Mouse (Mus musculus) lung, embryonic 15.5 days (tissue): ENCODE results near the gene Gnas. TPM values are rescaled to one million over a fixed set of nuclear protein-coding genes. Genes with fewer than 3 reads are reported as not detected.
"Not testable (repeated sequence)": the region's sequence is repeated elsewhere in the genome, so short reads cannot be mapped to it uniquely, and the experiment has no call there.

Experiments used
- ATAC-seq: fragments of 200-750 bp; cut with Nextera tagmentation; 2 replicates; pipeline ENCODE4 v1.8.0; 2017; ENCODE audit warnings: moderate number of reproducible peaks, borderline replicate concordance; ENCODE audit not compliant: low FRiP score, low TSS enrichment; ENCODE audit errors: extremely low read depth
- H3K27ac ChIP-seq: fragments of 300-500 bp; sonication (generic); 2 replicates; pipeline ENCODE4 v1.5.1; 2015; ENCODE audit warnings: moderate library complexity, mild to moderate bottlenecking, inconsistent platforms
- H3K27me3 ChIP-seq: fragments of 300-500 bp; sonication (generic); 2 replicates; pipeline ENCODE4 v1.6.1; 2015; ENCODE audit warnings: inconsistent platforms
- H3K36me3 ChIP-seq: fragments of 300-500 bp; sonication (generic); 2 replicates; pipeline ENCODE4 v1.6.1; 2015; ENCODE audit warnings: inconsistent platforms
- H3K4me1 ChIP-seq: fragments of 300-500 bp; sonication (generic); 2 replicates; pipeline ENCODE4 v1.6.1; 2015; ENCODE audit warnings: inconsistent platforms
- H3K4me2 ChIP-seq: fragments of 300-500 bp; sonication (generic); 2 replicates; pipeline ENCODE4 v1.6.1; 2015; ENCODE audit warnings: inconsistent platforms, mild to moderate bottlenecking, moderate library complexity
- H3K4me3 ChIP-seq: fragments of 300-500 bp; sonication (generic); 2 replicates; pipeline ENCODE4 v1.5.1; 2015; ENCODE audit warnings: mild to moderate bottlenecking, inconsistent platforms
- H3K9ac ChIP-seq: fragments of 300-500 bp; sonication (generic); 2 replicates; pipeline ENCODE4 v1.6.1; 2015; ENCODE audit warnings: inconsistent platforms
- H3K9me3 ChIP-seq: fragments of 300-500 bp; sonication (generic); 2 replicates; pipeline ENCODE4 v1.6.1; 2016; ENCODE audit warnings: inconsistent platforms
- WGBS: fragments of 180-500 bp; shearing (Covaris S2); methylation state at CpG from one replicate; pipeline ENCODE4 v1.1.7; 2015; 5-methylcytosine and 5-hydroxymethylcytosine counted together
- polyA plus RNA-seq: library from polyadenylated mRNA; unstranded; fragments of >200 nt; fragmentation: Nextera tagmentation; extraction: Ambion mirVana; gene quantifications from 2 replicates; pipeline ENCODE4 v1.2.1, GENCODE M21; 2015

Gene Gnas
- polyA plus RNA-seq, 1 experiment from 2014 or later = 2,095 TPM

DNA sequence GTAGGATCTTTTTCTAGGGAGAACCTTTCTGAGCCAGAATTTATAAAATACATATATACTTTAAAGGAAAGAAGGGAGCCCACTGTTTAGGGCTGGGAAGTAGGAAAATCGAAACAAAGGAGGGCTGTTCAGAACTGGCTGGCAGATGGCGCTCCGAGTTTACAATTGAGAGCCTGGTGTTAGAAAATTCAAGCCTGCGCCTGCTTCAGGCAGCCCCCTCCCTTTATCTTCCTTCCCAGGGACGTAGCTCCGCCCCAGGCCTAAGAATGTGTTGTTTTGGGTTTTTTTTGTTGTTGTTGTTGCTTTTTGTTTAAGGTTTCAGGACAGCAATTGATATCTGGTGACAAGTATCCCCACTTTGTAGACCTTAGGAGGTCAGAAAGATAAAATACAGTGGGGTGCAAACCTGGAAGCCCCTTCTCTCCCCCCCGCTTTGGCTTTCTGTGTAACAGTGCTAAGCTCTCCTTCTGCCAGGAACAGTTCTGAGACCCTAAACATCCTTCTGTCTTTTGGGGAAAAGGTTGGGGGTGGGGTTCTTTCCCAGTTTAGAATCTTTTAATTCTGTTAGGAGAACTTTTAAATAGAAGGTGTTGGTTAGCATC, 26.9 kb downstream of the Gnas start:
- no peak overlapping the region for H3K4me3 ChIP-seq
- H3K27me3 ChIP-seq = no peaks in the 10 kb centered on the region
- 11% methylated on average over 7 of the region's 7 CpGs for WGBS
- H3K9ac ChIP-seq = no peak overlapping the region
- H3K36me3 ChIP-seq = no peaks in the 10 kb centered on the region
- no peak overlapping the region for H3K27ac ChIP-seq
- no peaks in the 10 kb centered on the region for H3K9me3 ChIP-seq
- H3K4me1 ChIP-seq = peaks cover 7% of the 10 kb centered on the region
- peak; percentile 66; the same call in 1 of the 2 replicates for ATAC-seq
- H3K4me2 ChIP-seq = no peak overlapping the region

GRCm38 (mm10) chr2:174311613-174312012, 27.5 kb downstream of the Gnas start:
- Histone ChIP-seq H3K9ac (no peak overlapping the region), H3K36me3 (no peaks in the 10 kb centered on the region), H3K4me3 (no peak overlapping the region), H3K27ac (no peak overlapping the region), H3K4me1 (peaks cover 7% of the 10 kb centered on the region), H3K4me2 (no peak overlapping the region), H3K9me3 (no peaks in the 10 kb centered on the region), H3K27me3 (no peaks in the 10 kb centered on the region)
- 52% methylated on average over 1 of the region's 1 CpGs for WGBS
- ATAC-seq = no peak

DNA sequence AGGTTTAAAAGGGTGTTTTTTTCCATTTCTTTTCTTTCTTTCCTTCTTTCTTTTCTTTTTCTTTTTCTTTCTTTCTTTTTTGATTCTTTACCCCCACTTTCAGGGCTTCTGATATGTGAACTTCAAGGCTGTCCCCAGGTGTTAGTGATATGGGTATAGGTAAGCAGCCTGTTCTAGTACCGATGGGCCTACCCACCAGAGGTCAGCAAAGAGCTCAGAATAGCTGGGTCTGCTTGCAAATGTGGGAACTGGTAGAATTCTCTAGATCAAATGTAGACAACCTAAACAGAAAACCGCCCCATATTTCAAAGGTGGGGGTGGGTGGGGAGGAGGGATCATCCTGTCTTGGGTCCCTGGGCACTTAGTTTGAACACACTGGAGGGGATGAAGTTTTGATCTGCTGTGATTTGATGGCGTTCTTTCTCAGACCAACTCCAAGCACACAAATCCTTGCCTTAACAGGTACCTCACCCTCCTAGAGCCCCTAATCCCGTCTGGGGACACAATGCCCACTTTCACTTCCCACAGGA, 28.1 kb downstream of the Gnas start:
- Histone ChIP-seq H3K9ac (no peak overlapping the region), H3K4me1 (peaks cover 7% of the 10 kb centered on the region), H3K4me2 (no peak overlapping the region), H3K36me3 (no peaks in the 10 kb centered on the region), H3K9me3 (no peaks in the 10 kb centered on the region), H3K27me3 (no peaks in the 10 kb centered on the region), H3K4me3 (no peak overlapping the region), H3K27ac (peak overlapping the region; percentile 57)
- WGBS = 16% methylated on average over 4 of the region's 4 CpGs
- ATAC-seq = peak; percentile 69; the same call in 1 of the 2 replicates

GRCm38 (mm10) chr2:174312661-174313060, 28.5 kb downstream of the Gnas start:
- peak; percentile 52; the same call in 1 of the 2 replicates for ATAC-seq
- H3K9me3 ChIP-seq = no peaks in the 10 kb centered on the region
- no peak overlapping the region for H3K9ac ChIP-seq
- H3K4me3 ChIP-seq = no peak overlapping the region
- WGBS = 42% methylated on average over 2 of the region's 2 CpGs
- no peaks in the 10 kb centered on the region for H3K27me3 ChIP-seq
- H3K4me2 ChIP-seq = no peak overlapping the region
- H3K4me1 ChIP-seq = peaks cover 7% of the 10 kb centered on the region
- peak overlapping the region; percentile 57 for H3K27ac ChIP-seq
- no peaks in the 10 kb centered on the region for H3K36me3 ChIP-seq

DNA sequence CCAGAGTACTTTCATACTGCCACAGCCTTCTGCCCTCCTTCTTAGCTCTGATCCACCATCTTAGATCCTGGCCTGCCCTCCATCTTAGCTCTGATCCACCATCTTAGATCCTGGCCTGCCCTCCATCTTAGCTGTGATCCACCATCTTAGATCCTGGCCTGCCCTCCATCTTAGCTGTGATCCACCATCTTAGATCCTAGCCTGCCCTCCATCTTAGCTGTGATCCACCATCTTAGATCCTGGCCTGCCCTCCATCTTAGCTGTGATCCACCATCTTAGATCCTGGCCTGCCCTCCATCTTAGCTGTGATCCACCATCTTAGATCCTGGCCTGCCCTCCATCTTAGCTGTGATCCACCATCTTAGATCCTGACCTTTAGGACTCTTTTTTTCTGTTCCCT, 31.3 kb downstream of the Gnas start:
- H3K36me3 ChIP-seq, H3K9me3 ChIP-seq, H3K4me1 ChIP-seq, ATAC-seq, H3K27ac ChIP-seq, H3K27me3 ChIP-seq, H3K9ac ChIP-seq, H3K4me2 ChIP-seq, H3K4me3 ChIP-seq: not testable (repeated sequence)

- Histone ChIP-seq H3K4me2 (no peak overlapping the region), H3K9ac (no peak overlapping the region), H3K27ac (no peak overlapping the region), H3K27me3 (no peaks in the 10 kb centered on the region), H3K4me3 (no peak overlapping the region), H3K4me1 (peaks cover 7% of the 10 kb centered on the region), H3K36me3 (no peaks in the 10 kb centered on the region), H3K9me3 (no peaks in the 10 kb centered on the region)
- ATAC-seq = no peak
- 80% methylated on average over 9 of the region's 9 CpGs for WGBS
Measured at GRCm38 (mm10) chr2:174316661-174317060, 32.5 kb downstream of the Gnas start.

- Histone ChIP-seq H3K36me3 (no peaks in the 10 kb centered on the region), H3K4me3 (peak overlapping the region; percentile 98; the same call in 1 of the 2 replicates), H3K27ac (no peak overlapping the region), H3K4me1 (peaks cover 8% of the 10 kb centered on the region; the same call in 1 of the 2 replicates), H3K4me2 (peak overlapping the region; percentile 66), H3K9ac (no peak overlapping the region), H3K9me3 (no peaks in the 10 kb centered on the region), H3K27me3 (no peaks in the 10 kb centered on the region)
- WGBS = 70% methylated on average over 4 of the region's 4 CpGs
- ATAC-seq = no peak
Measured at GRCm38 (mm10) chr2:174325989-174326388, 41.9 kb downstream of the Gnas start.

- Histone ChIP-seq H3K9me3 (no peaks in the 10 kb centered on the region), H3K4me1 (peaks cover 8% of the 10 kb centered on the region; the same call in 1 of the 2 replicates), H3K36me3 (no peaks in the 10 kb centered on the region), H3K4me2 (peak overlapping the region; percentile 66), H3K27me3 (no peaks in the 10 kb centered on the region), H3K27ac (no peak overlapping the region), H3K9ac (peak overlapping the region; percentile 40), H3K4me3 (peak overlapping the region; percentile 98)
- 55% methylated on average over 8 of the region's 8 CpGs for WGBS
- no peak for ATAC-seq
Measured at GRCm38 (mm10) chr2:174326481-174326880, 42.4 kb downstream of the Gnas start.

DNA sequence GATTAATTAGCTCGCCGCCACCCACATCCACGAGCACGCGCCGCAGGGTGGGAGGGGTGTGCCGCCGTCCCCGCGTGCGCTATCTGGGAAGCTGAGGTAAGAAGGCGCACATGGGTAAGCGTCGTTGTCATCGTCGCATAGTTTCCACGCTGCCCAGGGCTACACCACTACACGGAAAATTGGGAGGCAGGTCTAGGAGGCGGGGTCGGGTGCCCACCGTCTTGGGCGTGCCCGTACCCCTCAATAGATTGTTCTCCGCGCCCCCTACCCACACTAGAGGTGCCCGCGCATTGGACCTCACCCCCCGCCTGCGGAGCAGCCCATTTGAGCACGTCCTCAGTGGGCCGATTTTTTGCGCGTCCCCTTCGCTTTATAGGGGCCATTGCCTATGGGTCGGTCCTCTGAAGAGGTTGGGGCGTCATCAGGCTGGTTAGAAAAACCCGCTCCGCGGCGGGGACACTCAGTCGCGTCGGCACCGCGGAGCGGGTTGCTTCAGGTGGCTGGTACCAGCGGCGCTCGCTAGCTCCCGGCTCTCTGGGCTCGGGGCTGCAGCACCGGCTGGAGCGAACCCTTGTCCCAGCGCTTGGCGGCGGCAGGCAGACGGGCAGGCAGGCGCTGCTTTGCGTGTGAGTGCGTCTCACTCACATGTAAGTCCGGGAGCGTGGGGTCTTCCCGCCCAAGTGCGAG, 43.3 kb downstream of the Gnas start:
- Histone ChIP-seq H3K36me3 (no peaks in the 10 kb centered on the region), H3K27ac (peak overlapping the region; percentile 72), H3K9ac (peak overlapping the region; percentile 99), H3K4me2 (peak overlapping the region; percentile 66), H3K9me3 (no peaks in the 10 kb centered on the region), H3K4me1 (peaks cover 17% of the 10 kb centered on the region), H3K4me3 (peak overlapping the region; percentile 98), H3K27me3 (no peaks in the 10 kb centered on the region)
- WGBS = 41% methylated on average over 64 of the region's 64 CpGs
- peak; percentile 43 for ATAC-seq

DNA sequence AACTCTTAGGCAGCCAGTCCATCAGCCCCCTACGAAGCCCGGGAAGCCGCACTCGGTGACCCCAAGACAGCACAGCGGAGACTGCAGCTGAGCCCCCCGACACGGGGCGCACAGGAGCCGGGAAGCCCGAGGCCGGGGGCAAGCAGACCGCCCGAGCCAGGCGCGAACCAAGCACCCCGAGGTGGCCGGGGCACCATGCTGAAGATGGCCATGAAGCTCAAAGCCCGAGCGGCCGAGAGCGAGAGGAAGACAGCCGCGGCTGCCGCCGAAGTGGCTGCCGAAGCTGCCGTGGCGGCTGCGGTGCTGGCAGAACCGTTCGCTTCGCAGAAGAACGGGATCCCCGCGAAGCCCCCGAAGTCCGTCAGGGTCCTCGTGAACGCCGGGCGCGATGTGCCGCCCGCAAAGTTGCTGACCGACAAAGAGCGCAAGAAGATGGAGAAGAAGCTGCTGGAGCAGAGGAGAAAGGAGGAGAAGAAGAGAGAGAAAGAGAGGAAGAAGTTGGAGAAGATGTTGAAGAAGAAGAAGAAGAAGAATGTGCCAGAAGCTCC, 44.3 kb downstream of the Gnas start:
- H3K4me3 ChIP-seq = peak overlapping the region; percentile 98
- peak overlapping the region; percentile 99 for H3K9ac ChIP-seq
- no peaks in the 10 kb centered on the region for H3K27me3 ChIP-seq
- no peaks in the 10 kb centered on the region for H3K36me3 ChIP-seq
- H3K4me1 ChIP-seq = peaks cover 27% of the 10 kb centered on the region
- H3K9me3 ChIP-seq = no peaks in the 10 kb centered on the region
- peak overlapping the region; percentile 66 for H3K4me2 ChIP-seq
- peak overlapping the region; percentile 98 for H3K27ac ChIP-seq
- WGBS = 52% methylated on average over 46 of the region's 46 CpGs
- no peak for ATAC-seq

DNA sequence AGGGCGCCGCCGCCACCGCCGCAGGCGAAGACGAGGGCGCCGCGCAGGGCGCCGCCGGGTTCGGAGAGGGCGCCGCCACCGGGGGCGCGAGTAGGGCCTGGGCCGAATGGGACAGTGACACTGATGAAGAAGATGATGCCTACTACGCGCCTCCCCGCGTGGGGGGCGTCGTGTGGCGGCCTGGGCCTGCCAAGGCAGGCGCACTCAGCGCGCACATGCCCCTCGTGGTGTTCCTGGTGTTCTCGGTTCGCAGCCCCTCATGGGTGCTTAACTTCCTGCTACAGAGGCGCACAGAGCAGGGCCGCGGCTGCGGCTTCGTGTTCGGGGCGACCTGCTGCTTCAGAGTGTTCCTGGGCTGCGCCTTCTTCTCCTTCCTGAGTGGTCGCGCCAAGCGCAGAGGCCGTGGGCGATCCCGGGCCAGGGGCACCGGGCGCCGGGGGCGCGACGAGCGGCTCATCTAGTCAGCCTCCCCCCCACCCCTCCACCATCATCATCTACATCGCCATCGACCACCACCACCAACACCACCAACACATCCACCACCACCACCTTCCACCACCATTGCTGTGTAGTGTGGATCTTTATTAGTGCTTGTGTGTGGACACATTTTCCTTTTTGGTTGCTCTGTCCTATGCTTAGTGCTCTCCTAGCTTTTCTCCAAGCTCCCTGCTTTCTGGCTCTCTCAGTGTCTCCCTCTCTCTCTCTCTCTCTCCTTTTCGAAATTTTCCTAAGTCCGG, 45.0 kb downstream of the Gnas start:
- Histone ChIP-seq H3K4me3 (peak overlapping the region; percentile 98), H3K9me3 (no peaks in the 10 kb centered on the region), H3K27me3 (no peaks in the 10 kb centered on the region), H3K9ac (peak overlapping the region; percentile 99), H3K4me1 (peaks cover 33% of the 10 kb centered on the region), H3K36me3 (no peaks in the 10 kb centered on the region; the same call in 1 of the 2 replicates), H3K27ac (peak overlapping the region; percentile 98), H3K4me2 (peak overlapping the region; percentile 66)
- peak; percentile 2; the same call in 1 of the 2 replicates for ATAC-seq
- 41% methylated on average over 58 of the region's 58 CpGs for WGBS
